ENCODE assay signal across 8 mouse cellular contexts in the genomic region with DNA sequence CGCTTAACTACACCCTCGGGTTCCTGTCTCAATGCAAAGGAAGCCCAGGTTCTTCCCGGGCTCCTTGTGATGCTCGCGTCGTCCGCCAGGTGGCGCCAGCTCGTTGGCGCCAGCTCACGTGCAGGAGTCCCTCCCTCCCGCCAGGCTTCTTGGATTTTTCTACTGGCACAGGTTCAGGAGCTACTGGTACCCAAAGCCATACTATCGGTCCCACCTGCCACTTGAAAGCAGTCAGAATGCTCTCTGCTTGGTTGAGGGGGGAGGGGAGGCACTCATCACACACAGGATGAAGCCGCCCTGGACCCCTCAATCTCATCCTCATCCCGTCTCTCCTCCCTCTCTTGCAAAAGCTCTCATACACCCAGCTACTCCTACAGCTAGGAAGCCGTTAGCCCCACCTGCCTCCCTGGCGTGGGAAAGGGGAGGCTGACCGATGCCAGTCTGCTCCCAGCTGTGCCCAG. TPM values are rescaled to one million over a fixed set of nuclear protein-coding genes. Genes with fewer than 3 reads are reported as not detected.
DNase-seq lines count a peak whose midpoint lies in the region; ATAC-seq and TF ChIP-seq lines count a peak whose summit lies in the region.

No protein-coding gene starts in this region.

- no peaks in the 10 kb centered on the region for H3K36me3 ChIP-seq in C2C12 (ENCODE audit: control insufficient read depth, insufficient read depth)
- H3K36me3 ChIP-seq in embryonic facial prominence, embryonic 13.5 days, result no peaks in the 10 kb centered on the region
- no peaks in the 10 kb centered on the region for H3K36me3 ChIP-seq in heart, embryonic 13.5 days
- H3K36me3 ChIP-seq in liver, postnatal 0 days (replicated peaks; ENCODE audit: insufficient read depth, low read length), result no peaks in the 10 kb centered on the region
- no peaks in the 10 kb centered on the region for H3K36me3 ChIP-seq in neural tube, embryonic 15.5 days

- H3ac ChIP-seq in C2C12 (ENCODE audit: control insufficient read depth, insufficient read length, low read depth), result no peak overlapping the region

- no peak overlapping the region for H3K27ac ChIP-seq in embryonic facial prominence, embryonic 13.5 days
- no peak overlapping the region for H3K27ac ChIP-seq in heart, embryonic 13.5 days (replicated peaks)
- H3K27ac ChIP-seq in liver, postnatal 0 days (ENCODE audit: low read depth), result no peak overlapping the region
- no peak overlapping the region for H3K27ac ChIP-seq in neural tube, embryonic 15.5 days (replicated peaks)

- H3K9me3 ChIP-seq in embryonic facial prominence, embryonic 13.5 days, result no peaks in the 10 kb centered on the region
- H3K9me3 ChIP-seq in heart, embryonic 13.5 days, result no peaks in the 10 kb centered on the region
- H3K9me3 ChIP-seq in liver, postnatal 0 days (ENCODE audit: low read length), result no peaks in the 10 kb centered on the region
- no peaks in the 10 kb centered on the region for H3K9me3 ChIP-seq in neural tube, embryonic 15.5 days (replicated peaks)

- no peak overlapping the region for H3K9ac ChIP-seq in embryonic facial prominence, embryonic 13.5 days
- H3K9ac ChIP-seq in heart, embryonic 13.5 days, result no peak overlapping the region
- no peak overlapping the region for H3K9ac ChIP-seq in liver, postnatal 0 days (replicated peaks)
- H3K9ac ChIP-seq in neural tube, embryonic 15.5 days (replicated peaks), result no peak overlapping the region

- 6% methylated on average over 18 of the region's 18 CpGs for WGBS in embryonic facial prominence, embryonic 13.5 days
- 4% methylated on average over 18 of the region's 18 CpGs for WGBS in heart, embryonic 13.5 days
- WGBS in liver, postnatal 0 days (ENCODE audit: insufficient replicate concordance), result 10% methylated on average over 18 of the region's 18 CpGs
- WGBS in neural tube, embryonic 15.5 days, result 4% methylated on average over 18 of the region's 18 CpGs

- TF ChIP-seq EP300 in liver, postnatal 0 days (IDR thresholded peaks at IDR 0.05; ENCODE audit: low read depth), result no peak

- no peak for ATAC-seq in embryonic facial prominence, embryonic 13.5 days (ENCODE audit: insufficient number of reproducible peaks, insufficient read depth, low FRiP score, low TSS enrichment, low read depth)
- no peak for ATAC-seq in heart, embryonic 13.5 days (ENCODE audit: extremely low read depth, insufficient number of reproducible peaks, low FRiP score, low TSS enrichment)
- ATAC-seq in liver, postnatal 0 days, result no peak
- ATAC-seq in neural tube, embryonic 15.5 days (ENCODE audit: low FRiP score), result peak; percentile 42; the same call in 1 of the 2 replicates

- peak; percentile 74 for DNase-seq in adrenal gland, postnatal 25 days
- peak; percentile 81 for DNase-seq in kidney, postnatal 14 days
- peak; percentile 86 for DNase-seq in liver, postnatal 0 days
- peak; percentile 39 to 42 for DNase-seq in thymus, adult 18-20 months

- no peaks in the 10 kb centered on the region for H3K79me3 ChIP-seq in C2C12 (ENCODE audit: low read depth)

- peaks cover 4% of the 10 kb centered on the region for H3K27me3 ChIP-seq in C2C12 (ENCODE audit: control insufficient read depth, insufficient read depth, insufficient read length)
- peaks cover 17% of the 10 kb centered on the region for H3K27me3 ChIP-seq in embryonic facial prominence, embryonic 13.5 days
- peaks cover 34% of the 10 kb centered on the region for H3K27me3 ChIP-seq in heart, embryonic 13.5 days (replicated peaks)
- H3K27me3 ChIP-seq in liver, postnatal 0 days (ENCODE audit: insufficient read depth, low read length), result peaks cover 11% of the 10 kb centered on the region; the same call in 1 of the 2 replicates
- H3K27me3 ChIP-seq in neural tube, embryonic 15.5 days (replicated peaks), result 0 out of 2 replicates have a peak, but pooled peaks cover 4% of the 10 kb centered on the region

- peaks cover 25% of the 10 kb centered on the region for H3K4me1 ChIP-seq in embryonic facial prominence, embryonic 13.5 days
- H3K4me1 ChIP-seq in heart, embryonic 13.5 days, result peaks cover 25% of the 10 kb centered on the region
- peaks cover 10% of the 10 kb centered on the region; the same call in 1 of the 2 replicates for H3K4me1 ChIP-seq in liver, postnatal 0 days (ENCODE audit: insufficient read depth)
- H3K4me1 ChIP-seq in neural tube, embryonic 15.5 days, result peaks cover 8% of the 10 kb centered on the region

- TF ChIP-seq CTCF in C2C12 (IDR thresholded peaks at IDR 0.05; ENCODE audit: control insufficient read depth, insufficient read depth, insufficient read length), result peak; percentile 36
- TF ChIP-seq CTCF in liver, postnatal 0 days (IDR thresholded peaks at IDR 0.05; ENCODE audit: low read depth), result peak; percentile 97

- peak overlapping the region; percentile 45 for H3K4me2 ChIP-seq in embryonic facial prominence, embryonic 13.5 days
- H3K4me2 ChIP-seq in heart, embryonic 13.5 days, result peak overlapping the region; percentile 40
- no peak overlapping the region for H3K4me2 ChIP-seq in liver, postnatal 0 days (ENCODE audit: low read depth, low read length)
- H3K4me2 ChIP-seq in neural tube, embryonic 15.5 days, result peak overlapping the region; percentile 45

- no peaks in the 10 kb centered on the region for H3K79me2 ChIP-seq in C2C12 (ENCODE audit: control insufficient read depth, insufficient read depth)

- no peak overlapping the region for H3K4me3 ChIP-seq in C2C12 (ENCODE audit: insufficient read depth, poor library complexity, severe bottlenecking)
- no peak overlapping the region for H3K4me3 ChIP-seq in embryonic facial prominence, embryonic 13.5 days
- H3K4me3 ChIP-seq in heart, embryonic 13.5 days, result no peak overlapping the region
- H3K4me3 ChIP-seq in liver, postnatal 0 days (ENCODE audit: low read depth, low read length), result no peak overlapping the region
- no peak overlapping the region for H3K4me3 ChIP-seq in neural tube, embryonic 15.5 days (replicated peaks)

TF ChIP-seq in C2C12, 6 proteins besides CTCF, POLR2A, EP300 and RAD21:
- no peak for TF ChIP-seq CEBPB (IDR thresholded peaks at IDR 0.05; ENCODE audit: low read depth)
- TF ChIP-seq MAX (IDR thresholded peaks at IDR 0.05), result no peak
- TF ChIP-seq FOSL1 (IDR thresholded peaks at IDR 0.05; ENCODE audit: insufficient read depth, low read length, poor library complexity, severe bottlenecking), result no peak
- no peak for TF ChIP-seq MYOG (IDR thresholded peaks at IDR 0.05; ENCODE audit: control insufficient read depth, extremely low read depth, insufficient read length)
- TF ChIP-seq MYOD1 (IDR thresholded peaks at IDR 0.05; ENCODE audit: control insufficient read depth, insufficient read length, low read depth), result no peak
- TF ChIP-seq USF1 (IDR thresholded peaks at IDR 0.05; ENCODE audit: low read depth), result no peak

RNA-seq across cellular contexts. Expression of a gene that starts 21.8 kb away (rescaled TPM):
- not detected for polyA plus RNA-seq in C2C12 (2012; fragmentation: generic; extraction: Trizol)
- total RNA-seq in adrenal gland, postnatal 25 days (2021), result 0.09 TPM in 1 of 2 replicates, not detected in the other
- 0.26 and 0.98 TPM in 2 replicates for polyA plus RNA-seq in embryonic facial prominence, embryonic 13.5 days (2015; fragmentation: Nextera tagmentation; extraction: Ambion mirVana)
- not detected in 2 replicates for polyA plus RNA-seq in heart, embryonic 13.5 days (2015; fragmentation: Nextera tagmentation; extraction: Ambion mirVana)
- 0.09 and 0.16 TPM in 2 replicates for polyA plus RNA-seq in liver, postnatal 0 days (2015; fragmentation: Nextera tagmentation; extraction: Ambion mirVana)
- polyA plus RNA-seq in neural tube, embryonic 15.5 days (2015; fragmentation: Nextera tagmentation; extraction: Ambion mirVana), result 0.06 and 0.15 TPM in 2 replicates

RNA-seq across cellular contexts. Expression of a gene that starts 35.2 kb away (rescaled TPM):
- polyA plus RNA-seq in C2C12 (2012; fragmentation: generic; extraction: Trizol), result 0.01 TPM
- total RNA-seq in adrenal gland, postnatal 25 days (2021), result not detected in 2 replicates
- polyA plus RNA-seq in embryonic facial prominence, embryonic 13.5 days (2015; fragmentation: Nextera tagmentation; extraction: Ambion mirVana), result 0.29 and 0.41 TPM in 2 replicates
- 0.05 TPM in 1 of 2 replicates, not detected in the other for polyA plus RNA-seq in heart, embryonic 13.5 days (2015; fragmentation: Nextera tagmentation; extraction: Ambion mirVana)
- 0.08 and 0.09 TPM in 2 replicates for polyA plus RNA-seq in liver, postnatal 0 days (2015; fragmentation: Nextera tagmentation; extraction: Ambion mirVana)
- polyA plus RNA-seq in neural tube, embryonic 15.5 days (2015; fragmentation: Nextera tagmentation; extraction: Ambion mirVana), result 1.1 and 1.6 TPM in 2 replicates
